Mouse (Mus musculus) olfactory bulb, adult 2 months (tissue): ENCODE results near the gene Atp6v1a.

Experiments used
- CTCF ChIP-seq: fragments of 200-500 bp; IDR thresholded peaks from 2 replicates; pipeline ENCODE4 v1.5.1; 2012; ENCODE audit warnings: low read depth, mild to moderate bottlenecking, low read length, moderate library complexity; ENCODE audit not compliant: insufficient read depth
- POLR2A ChIP-seq: fragments of 200-500 bp; IDR thresholded peaks from 2 replicates; pipeline ENCODE4 v1.6.1; 2012; ENCODE audit warnings: mild to moderate bottlenecking, low read depth, low read length, moderate library complexity; ENCODE audit not compliant: insufficient read depth

GRCm38 (mm10) chr16:44063025-44063894 is 76.2 kb downstream of the Atp6v1a start, which contains the start of gene Gramd1c:
- TF ChIP-seq CTCF (0 out of 2 replicates have a peak, but pooled peaks have one; percentile 33), POLR2A (no peak)
